Mouse (Mus musculus) spleen, postnatal 14 days (tissue): Measurements from ENCODE around the gene Ss18l1.

Experiments
- DNase-seq, 2 experiments: peaks; one replicate each; pipeline ENCODE4 v3.0.0; 2021 to 2022; ENCODE audit warnings: low spot score in 2 of 2

The Ss18l1 gene

DNA sequence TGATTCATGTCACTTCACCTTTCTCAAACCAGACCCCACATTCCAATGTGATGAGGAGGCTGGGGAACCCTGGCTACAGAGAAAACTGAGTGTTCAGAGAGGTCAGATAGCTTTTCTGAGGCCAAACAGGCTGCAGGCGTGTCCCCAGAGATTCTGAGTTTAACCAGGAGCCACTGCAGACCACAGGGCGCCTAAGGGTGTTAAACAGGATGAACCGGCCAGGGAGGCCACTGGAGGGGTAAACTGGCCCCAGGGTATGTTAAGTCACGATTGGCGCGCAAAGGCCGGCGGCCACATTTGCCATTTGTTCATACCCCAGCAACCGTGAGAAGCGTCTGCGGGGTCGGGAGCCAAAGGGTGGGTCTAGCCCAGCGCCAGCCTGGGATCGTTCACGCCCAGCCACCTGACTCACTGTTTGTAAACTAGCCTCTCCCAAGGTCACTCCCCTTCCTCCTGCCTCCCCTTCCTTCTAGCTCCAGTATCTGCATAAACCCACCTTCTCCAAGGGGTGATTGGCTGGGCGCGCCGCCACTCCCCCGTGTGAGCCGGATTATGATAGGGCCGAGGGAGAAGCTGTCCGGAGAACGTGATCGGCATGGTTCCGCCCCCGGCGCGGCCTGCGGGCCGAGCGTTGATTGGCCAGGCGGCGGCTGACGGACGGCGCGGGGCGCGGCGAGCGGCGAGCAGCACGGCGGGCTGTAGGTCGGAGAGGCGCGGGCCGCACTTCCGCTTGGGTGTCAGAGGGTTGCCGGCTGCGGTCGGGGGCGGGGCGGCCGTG, 76.5 kb downstream of the Ss18l1 start, which contains the start of gene Osbpl2:
Gene Osbpl2, plus strand, starts transcription at position 646 of the 778 bp plus-strand sequence.
- peak; percentile 97 to 98 for DNase-seq
